Mouse (Mus musculus) limb, embryonic 12.5 days (tissue): ENCODE results near the gene Phlpp1. TPM values are rescaled to one million over a fixed set of nuclear protein-coding genes. Genes with fewer than 3 reads are reported as not detected.

Source experiments
- ATAC-seq: fragments of 200-750 bp; cut with Nextera tagmentation; 2 replicates; pipeline ENCODE4 v1.8.0; 2017; ENCODE audit warnings: low read depth, moderate TSS enrichment; ENCODE audit not compliant: insufficient number of reproducible peaks, insufficient read depth, low FRiP score, low TSS enrichment
- H3K27ac ChIP-seq: fragments of 300-500 bp; sonication (generic); 2 replicates; pipeline ENCODE4 v1.5.1; 2016; ENCODE audit warnings: mild to moderate bottlenecking, moderate library complexity
- H3K27me3 ChIP-seq: fragments of 300-500 bp; sonication (generic); 2 replicates; pipeline ENCODE4 v1.6.1; 2016; ENCODE audit warnings: mild to moderate bottlenecking, moderate library complexity
- H3K36me3 ChIP-seq: fragments of 300-500 bp; sonication (generic); 2 replicates; pipeline ENCODE4 v1.6.1; 2016; ENCODE audit warnings: mild to moderate bottlenecking, moderate library complexity
- H3K4me1 ChIP-seq: fragments of 300-500 bp; sonication (generic); replicated peaks from 2 replicates; pipeline ENCODE4 v1.6.1; 2016
- H3K4me2 ChIP-seq: fragments of 300-500 bp; sonication (generic); 2 replicates; pipeline ENCODE4 v1.6.1; 2016; ENCODE audit warnings: mild to moderate bottlenecking, moderate library complexity
- H3K4me3 ChIP-seq: fragments of 300-500 bp; sonication (generic); replicated peaks from 2 replicates; pipeline ENCODE4 v1.5.1; 2016; ENCODE audit warnings: mild to moderate bottlenecking
- H3K9ac ChIP-seq: fragments of 300-500 bp; sonication (generic); replicated peaks from 2 replicates; pipeline ENCODE4 v1.6.1; 2016; ENCODE audit warnings: mild to moderate bottlenecking, moderate library complexity
- H3K9me3 ChIP-seq: fragments of 300-500 bp; sonication (generic); 2 replicates; pipeline ENCODE4 v1.6.1; 2016; ENCODE audit warnings: mild to moderate bottlenecking, moderate library complexity
- WGBS: fragments of 180-500 bp; shearing (Covaris S2); methylation state at CpG from one replicate; pipeline ENCODE4 v1.1.7; 2016; 5-methylcytosine and 5-hydroxymethylcytosine counted together
- polyA plus RNA-seq: library from polyadenylated mRNA; unstranded; fragments of >200 nt; fragmentation: Nextera tagmentation; extraction: Ambion mirVana; gene quantifications from 2 replicates; pipeline ENCODE4 v1.2.1, GENCODE M21; 2016

The Phlpp1 gene
- polyA plus RNA-seq, 1 experiment from 2014 or later: 5.3 TPM

DNA sequence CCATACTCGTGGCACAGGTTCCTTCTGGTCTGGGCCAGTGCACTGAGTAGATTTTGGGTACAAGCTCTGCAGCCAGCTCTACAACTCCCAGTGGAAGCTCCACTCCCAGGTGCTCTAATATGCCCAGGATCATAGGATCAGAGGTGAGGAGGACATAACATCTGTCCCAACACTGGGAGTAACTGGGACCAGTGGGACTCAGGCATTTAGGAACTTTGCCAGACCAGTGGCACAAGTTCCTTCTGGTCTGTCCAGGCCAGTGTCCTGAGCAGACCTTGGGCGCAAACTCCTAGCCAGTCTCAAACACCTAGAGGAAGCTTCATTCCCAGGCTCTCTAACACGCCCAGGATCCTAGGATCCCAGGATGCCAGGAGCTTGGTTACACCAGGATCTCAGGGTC, 72.7 kb downstream of the Phlpp1 start:
- Histone ChIP-seq H3K27ac (no peak overlapping the region), H3K36me3 (no peaks in the 10 kb centered on the region; the same call in 1 of the 2 replicates), H3K4me3 (no peak overlapping the region), H3K27me3 (no peaks in the 10 kb centered on the region), H3K9ac (no peak overlapping the region), H3K9me3 (no peaks in the 10 kb centered on the region), H3K4me2 (no peak overlapping the region), H3K4me1 (peaks cover 6% of the 10 kb centered on the region; the same call in 1 of the 2 replicates)
- WGBS: 84% methylated on average over 3 of the region's 3 CpGs
- ATAC-seq: no peak

DNA sequence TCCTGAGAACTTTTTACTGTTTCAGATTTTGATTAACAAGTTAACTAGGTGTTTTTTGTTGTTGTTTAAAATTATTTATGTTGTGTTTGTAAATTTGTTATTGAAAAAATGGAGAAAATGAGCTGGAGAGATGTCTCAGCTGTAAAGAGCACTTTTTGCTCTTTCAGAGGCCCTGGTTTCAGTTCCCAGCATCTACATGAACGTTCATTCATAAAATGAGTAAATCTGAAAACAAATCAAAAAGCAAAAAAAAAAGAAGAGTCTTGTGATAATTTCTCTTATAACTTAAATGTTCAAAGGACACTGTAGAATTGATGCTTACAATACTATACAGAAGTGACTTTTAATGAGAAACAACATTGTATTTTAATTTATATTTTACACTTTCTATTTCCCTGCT, 82.5 kb downstream of the Phlpp1 start:
- no peak overlapping the region for H3K9ac ChIP-seq
- no peak overlapping the region for H3K4me2 ChIP-seq
- H3K27me3 ChIP-seq: no peaks in the 10 kb centered on the region
- no peak for ATAC-seq
- WGBS: 82% methylated on average over 1 of the region's 1 CpGs
- H3K9me3 ChIP-seq: no peaks in the 10 kb centered on the region
- no peak overlapping the region for H3K27ac ChIP-seq
- H3K36me3 ChIP-seq: no peaks in the 10 kb centered on the region
- no peaks in the 10 kb centered on the region for H3K4me1 ChIP-seq
- no peak overlapping the region for H3K4me3 ChIP-seq

- 77% methylated on average over 1 of the region's 1 CpGs for WGBS
These were observed 85.6 kb downstream of the Phlpp1 start for GRCm38 (mm10) chr1:106257176-106257575.

DNA sequence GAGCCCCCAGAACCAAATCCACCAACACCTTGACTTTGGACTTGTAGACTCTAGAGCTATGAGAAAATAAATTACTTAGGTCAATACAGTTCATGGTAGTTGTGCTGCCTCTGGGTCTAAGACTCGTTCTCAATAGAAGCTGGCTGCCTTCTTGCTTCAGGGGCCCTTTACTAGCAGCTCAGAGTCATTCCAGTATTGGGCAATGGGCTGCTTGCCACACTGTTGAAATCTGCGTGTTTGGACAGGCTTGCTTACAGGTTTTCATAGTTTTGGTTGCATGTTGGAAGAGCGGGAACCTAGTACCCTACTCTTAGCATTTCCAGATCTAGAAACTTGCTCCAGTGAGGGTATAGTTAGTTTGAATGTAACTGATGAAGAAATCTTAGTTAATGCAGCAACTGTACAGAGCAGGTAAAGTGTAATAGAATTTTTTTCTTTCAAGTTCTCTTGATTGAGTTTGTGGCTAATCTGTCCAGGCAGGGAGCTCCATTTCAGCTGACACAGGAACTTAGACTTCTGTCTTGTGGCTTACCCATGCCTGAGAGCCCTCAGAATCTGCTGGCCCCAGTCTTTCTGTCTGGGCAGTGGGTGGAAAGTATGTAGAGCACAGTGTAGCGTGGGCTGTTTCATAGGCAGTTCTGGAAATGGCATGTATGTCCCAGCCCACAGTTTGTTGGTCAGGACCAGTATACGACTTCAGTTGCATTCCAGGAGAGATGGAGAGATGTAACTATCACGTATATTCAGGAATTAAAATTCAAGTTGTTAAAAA, 96.7 kb downstream of the Phlpp1 start:
- no peak for ATAC-seq
- no peaks in the 10 kb centered on the region for H3K27me3 ChIP-seq
- no peak overlapping the region for H3K9ac ChIP-seq
- H3K9me3 ChIP-seq: no peaks in the 10 kb centered on the region
- H3K4me2 ChIP-seq: no peak overlapping the region
- H3K27ac ChIP-seq: no peak overlapping the region
- H3K4me3 ChIP-seq: no peak overlapping the region
- WGBS: 82% methylated on average over 6 of the region's 6 CpGs
- H3K36me3 ChIP-seq: no peaks in the 10 kb centered on the region
- H3K4me1 ChIP-seq: peaks cover 5% of the 10 kb centered on the region

More at GRCm38 (mm10) chr1:106257176-106257575, 85.6 kb downstream of the Phlpp1 start:
- no peak for ATAC-seq
- Histone ChIP-seq H3K4me1 (no peaks in the 10 kb centered on the region; the same call in 1 of the 2 replicates), H3K9me3 (no peaks in the 10 kb centered on the region), H3K4me3 (no peak overlapping the region), H3K27me3 (no peaks in the 10 kb centered on the region), H3K4me2 (no peak overlapping the region), H3K27ac (no peak overlapping the region), H3K9ac (no peak overlapping the region), H3K36me3 (no peaks in the 10 kb centered on the region)

GRCm38 (mm10) chr1:106269337-106269736, 97.8 kb downstream of the Phlpp1 start:
- no peak overlapping the region for H3K4me3 ChIP-seq
- 61% methylated on average over 4 of the region's 4 CpGs for WGBS
- H3K36me3 ChIP-seq: no peaks in the 10 kb centered on the region
- H3K27me3 ChIP-seq: no peaks in the 10 kb centered on the region
- no peak overlapping the region for H3K9ac ChIP-seq
- H3K27ac ChIP-seq: no peak overlapping the region
- no peak overlapping the region for H3K4me2 ChIP-seq
- no peak for ATAC-seq
- peaks cover 6% of the 10 kb centered on the region for H3K4me1 ChIP-seq
- H3K9me3 ChIP-seq: no peaks in the 10 kb centered on the region

GRCm38 (mm10) chr1:106272916-106273315, 101.4 kb downstream of the Phlpp1 start:
- H3K36me3 ChIP-seq: no peaks in the 10 kb centered on the region
- WGBS: 61% methylated on average over 2 of the region's 2 CpGs
- H3K4me3 ChIP-seq: no peak overlapping the region
- H3K27ac ChIP-seq: no peak overlapping the region
- H3K27me3 ChIP-seq: no peaks in the 10 kb centered on the region
- H3K9ac ChIP-seq: no peak overlapping the region
- peaks cover 21% of the 10 kb centered on the region for H3K4me1 ChIP-seq
- no peak for ATAC-seq
- no peaks in the 10 kb centered on the region for H3K9me3 ChIP-seq
- H3K4me2 ChIP-seq: no peak overlapping the region

- no peak overlapping the region for H3K4me2 ChIP-seq
- no peaks in the 10 kb centered on the region for H3K27me3 ChIP-seq
- H3K9me3 ChIP-seq: no peaks in the 10 kb centered on the region
- 74% methylated on average over 6 of the region's 6 CpGs for WGBS
- no peaks in the 10 kb centered on the region for H3K36me3 ChIP-seq
- no peak overlapping the region for H3K9ac ChIP-seq
- peaks cover 21% of the 10 kb centered on the region for H3K4me1 ChIP-seq
- 0 out of 2 replicates have a peak overlapping the region, but pooled peaks have one; percentile 29 for H3K27ac ChIP-seq
- no peak for ATAC-seq
- H3K4me3 ChIP-seq: no peak overlapping the region
These were observed 102.2 kb downstream of the Phlpp1 start for GRCm38 (mm10) chr1:106273801-106274200.

DNA sequence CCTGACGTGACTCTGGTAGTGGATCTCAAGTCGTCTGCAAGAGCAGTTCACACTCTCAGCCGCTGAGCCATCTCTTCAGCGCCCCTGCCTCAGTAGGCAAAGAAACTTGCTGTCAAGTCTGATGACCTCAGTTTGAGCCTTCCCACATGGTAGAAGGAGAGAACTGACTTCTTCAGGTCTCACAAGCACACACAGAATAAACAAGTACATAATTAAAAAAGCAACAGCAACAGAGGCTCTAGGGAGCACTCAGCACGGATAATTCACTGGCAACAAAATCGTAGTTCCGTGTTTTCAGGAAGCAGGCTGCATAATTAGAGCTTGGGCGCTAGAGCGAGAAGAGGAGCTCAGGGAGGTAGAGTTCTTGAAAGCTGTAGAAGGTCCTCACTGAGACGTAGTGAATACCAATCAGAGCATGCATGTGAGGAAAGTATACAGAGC, 103.0 kb downstream of the Phlpp1 start:
- Histone ChIP-seq H3K4me2 (no peak overlapping the region), H3K27me3 (no peaks in the 10 kb centered on the region), H3K27ac (0 out of 2 replicates have a peak overlapping the region, but pooled peaks have one; percentile 23), H3K4me3 (no peak overlapping the region), H3K9ac (no peak overlapping the region), H3K9me3 (no peaks in the 10 kb centered on the region), H3K4me1 (peaks cover 22% of the 10 kb centered on the region), H3K36me3 (no peaks in the 10 kb centered on the region)
- 58% methylated on average over 10 of the region's 10 CpGs for WGBS
- ATAC-seq: no peak

DNA sequence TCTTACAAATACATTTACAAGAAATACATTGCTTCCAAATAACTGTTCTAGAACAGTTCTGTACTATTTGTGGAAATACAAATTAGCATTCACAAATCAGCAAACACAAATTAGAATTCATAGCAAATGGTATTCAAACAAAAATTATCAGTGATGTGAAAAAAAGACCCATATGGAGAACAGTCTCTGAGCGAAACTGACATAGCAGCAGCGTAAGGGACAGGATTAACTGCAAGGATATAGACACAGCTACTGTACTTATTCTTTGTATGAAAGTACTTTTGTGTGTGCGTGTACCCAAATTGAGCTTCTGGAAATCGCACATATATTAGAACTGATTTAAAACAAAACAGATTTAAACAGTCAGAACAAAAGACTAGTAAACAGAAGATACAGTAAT, 103.6 kb downstream of the Phlpp1 start:
- no peak overlapping the region for H3K4me3 ChIP-seq
- 92% methylated on average over 4 of the region's 4 CpGs for WGBS
- no peak overlapping the region for H3K27ac ChIP-seq
- H3K36me3 ChIP-seq: no peaks in the 10 kb centered on the region
- H3K4me1 ChIP-seq: peaks cover 28% of the 10 kb centered on the region
- no peaks in the 10 kb centered on the region for H3K9me3 ChIP-seq
- H3K27me3 ChIP-seq: no peaks in the 10 kb centered on the region
- no peak for ATAC-seq
- H3K4me2 ChIP-seq: no peak overlapping the region
- no peak overlapping the region for H3K9ac ChIP-seq

DNA sequence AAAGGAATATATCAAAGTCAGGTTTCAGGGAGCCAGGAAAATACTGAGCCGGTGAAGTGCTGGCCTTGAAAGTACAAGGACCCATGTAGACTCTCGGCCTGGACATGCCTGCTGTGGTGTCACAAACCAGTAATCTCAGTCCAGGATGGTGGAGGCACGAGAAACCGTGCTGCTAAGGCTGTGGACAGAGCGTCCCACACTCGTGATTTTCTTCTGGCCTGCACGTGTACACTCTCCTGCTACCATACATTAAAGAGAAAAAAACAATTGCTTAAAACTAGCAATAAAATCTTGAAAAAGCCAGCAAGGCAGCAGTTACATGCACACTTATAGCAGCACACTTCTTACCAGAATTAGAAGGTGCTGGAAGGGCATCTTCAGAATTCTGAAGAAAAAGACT, 104.2 kb downstream of the Phlpp1 start:
- 68% methylated on average over 7 of the region's 7 CpGs for WGBS
- H3K4me1 ChIP-seq: peaks cover 30% of the 10 kb centered on the region

DNA sequence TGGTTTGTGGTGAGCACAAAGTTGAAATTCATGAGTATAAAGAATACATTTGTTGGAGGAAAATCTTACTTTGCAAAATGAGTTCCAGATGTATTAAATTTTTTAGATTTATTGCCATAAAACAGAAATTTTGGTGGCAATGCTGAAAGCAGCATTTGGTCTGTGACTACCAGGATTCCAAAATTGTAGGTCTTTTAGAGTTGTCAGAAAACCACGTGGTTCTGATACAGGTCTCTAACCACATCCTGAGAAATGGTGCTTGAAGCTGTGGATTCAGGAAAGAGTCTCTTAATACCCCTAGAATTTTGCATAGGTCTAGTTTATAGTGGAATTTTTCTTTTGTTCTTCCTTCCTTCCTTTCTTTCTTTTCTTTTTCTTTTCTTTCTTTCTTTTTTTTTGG, 105.3 kb downstream of the Phlpp1 start:
- no peaks in the 10 kb centered on the region for H3K9me3 ChIP-seq
- no peaks in the 10 kb centered on the region for H3K27me3 ChIP-seq
- no peak overlapping the region for H3K9ac ChIP-seq
- H3K36me3 ChIP-seq: no peaks in the 10 kb centered on the region
- no peak overlapping the region for H3K4me2 ChIP-seq
- H3K27ac ChIP-seq: no peak overlapping the region
- ATAC-seq: no peak
- H3K4me1 ChIP-seq: peaks cover 30% of the 10 kb centered on the region
- 45% methylated on average over 1 of the region's 1 CpGs for WGBS
- no peak overlapping the region for H3K4me3 ChIP-seq

More for the DNA sequence above, 104.2 kb downstream of the Phlpp1 start:
- H3K36me3 ChIP-seq: no peaks in the 10 kb centered on the region
- no peak overlapping the region for H3K9ac ChIP-seq
- H3K9me3 ChIP-seq: no peaks in the 10 kb centered on the region
- no peaks in the 10 kb centered on the region for H3K27me3 ChIP-seq
- no peak overlapping the region for H3K4me3 ChIP-seq
- peak overlapping the region; percentile 41; the same call in 1 of the 2 replicates for H3K27ac ChIP-seq
- H3K4me2 ChIP-seq: no peak overlapping the region
- ATAC-seq: no peak
